Mouse (Mus musculus) T-cell, adult 2 months (primary cell): ENCODE results near the gene Cfap57.
"Not testable (repeated sequence)": the region's sequence is repeated elsewhere in the genome, so short reads cannot be mapped to it uniquely, and the experiment has no call there.

ENCODE experiments used
- DNase-seq: peaks from one replicate; pipeline ENCODE4 v3.0.0; 2022; ENCODE audit warnings: low spot score

The Cfap57 gene

GRCm38 (mm10) chr4:118518208-118518607, 102.4 kb downstream of the Cfap57 start:
- no peak for DNase-seq

GRCm38 (mm10) chr4:118517497-118518146, 103.0 kb downstream of the Cfap57 start:
- no peak for DNase-seq

- DNase-seq: no peak
These were observed 103.7 kb downstream of the Cfap57 start for GRCm38 (mm10) chr4:118516699-118517496.

- DNase-seq: no peak
These were observed 111.5 kb downstream of the Cfap57 start for GRCm38 (mm10) chr4:118509050-118509449.

- not testable (repeated sequence) for DNase-seq
These were observed 113.4 kb downstream of the Cfap57 start for GRCm38 (mm10) chr4:118507171-118507570.

- DNase-seq: no peak
These were observed 115.0 kb downstream of the Cfap57 start for GRCm38 (mm10) chr4:118505551-118505950.
